Mouse (Mus musculus) neural tube, embryonic 10.5 days (tissue): ENCODE results near the gene Magel2.
A peak's percentile ranks its signal among the peaks of the same experiment; 100 is the strongest.

Experiments
- DNase-seq: peaks from one replicate; pipeline ENCODE4 v3.0.0-alpha.2; 2017; ENCODE audit warnings: low spot score; ENCODE audit errors: extremely low spot score

Magel2 gene

GRCm38 (mm10) chr7:62420566-62420965 is 43.8 kb downstream of the Magel2 start:
- DNase-seq = peak; percentile 21

GRCm38 (mm10) chr7:62423210-62423609 is 46.4 kb downstream of the Magel2 start:
- DNase-seq = peak; percentile 34

- DNase-seq = no peak
Observed at GRCm38 (mm10) chr7:62428337-62428736, 51.5 kb downstream of the Magel2 start.
